Mouse (Mus musculus) midbrain, embryonic 12.5 days (tissue): Measurements from ENCODE around the gene Hoxb6. TPM values are rescaled to one million over a fixed set of nuclear protein-coding genes. Genes with fewer than 3 reads are reported as not detected.

Experiments
- ATAC-seq: fragments of 200-750 bp; cut with Nextera tagmentation; 2 replicates; pipeline ENCODE4 v1.8.0; 2017; ENCODE audit warnings: low read depth, moderate TSS enrichment, moderate library complexity; ENCODE audit not compliant: low FRiP score
- H3K27ac ChIP-seq: fragments of 300-500 bp; sonication (generic); replicated peaks from 2 replicates; pipeline ENCODE4 v1.5.1; 2016; ENCODE audit warnings: mild to moderate bottlenecking
- H3K27me3 ChIP-seq: fragments of 300-500 bp; sonication (generic); 2 replicates; pipeline ENCODE4 v1.6.1; 2016; ENCODE audit warnings: mild to moderate bottlenecking
- H3K36me3 ChIP-seq: fragments of 300-500 bp; sonication (generic); 2 replicates; pipeline ENCODE4 v1.6.1; 2016
- H3K4me1 ChIP-seq: fragments of 300-500 bp; sonication (generic); 2 replicates; pipeline ENCODE4 v1.6.1; 2016
- H3K4me2 ChIP-seq: fragments of 300-500 bp; sonication (generic); replicated peaks from 2 replicates; pipeline ENCODE4 v1.6.1; 2016; ENCODE audit warnings: mild to moderate bottlenecking, moderate library complexity
- H3K4me3 ChIP-seq: fragments of 300-500 bp; sonication (generic); 2 replicates; pipeline ENCODE4 v1.5.1; 2016; ENCODE audit warnings: mild to moderate bottlenecking
- H3K9ac ChIP-seq: fragments of 300-500 bp; sonication (generic); replicated peaks from 2 replicates; pipeline ENCODE4 v1.6.1; 2016; ENCODE audit warnings: mild to moderate bottlenecking, moderate library complexity
- H3K9me3 ChIP-seq: fragments of 300-500 bp; sonication (generic); 2 replicates; pipeline ENCODE4 v1.6.1; 2016; ENCODE audit warnings: mild to moderate bottlenecking
- WGBS: fragments of 180-500 bp; shearing (Covaris S2); methylation state at CpG from one replicate; pipeline ENCODE4 v1.1.7; 2016; 5-methylcytosine and 5-hydroxymethylcytosine counted together
- polyA plus RNA-seq: library from polyadenylated mRNA; unstranded; fragments of >200 nt; fragmentation: Nextera tagmentation; extraction: Ambion mirVana; gene quantifications from 2 replicates; pipeline ENCODE4 v1.2.1, GENCODE M21; 2016

Gene Hoxb6
- polyA plus RNA-seq, 1 experiment from 2014 or later: not detected

DNA sequence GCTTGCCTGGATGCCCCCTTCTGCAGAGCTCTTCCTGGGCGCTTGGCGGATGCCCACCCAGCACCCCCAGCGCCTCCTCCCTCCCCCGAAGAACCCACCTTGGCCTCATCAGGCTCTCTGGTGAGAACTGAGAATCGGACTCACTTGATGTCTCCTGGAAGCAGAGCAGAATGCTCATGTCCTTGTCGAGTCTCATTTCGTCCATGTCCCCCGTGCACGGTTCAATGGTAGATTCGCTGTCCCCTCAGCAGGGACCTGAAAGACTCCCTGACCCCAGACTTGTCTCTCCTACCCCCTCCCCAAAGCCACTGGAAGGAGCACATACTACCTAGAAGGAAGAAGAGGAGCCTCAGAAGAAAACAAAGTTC is 8.8 kb downstream of the Hoxb6 start:
- H3K4me1 ChIP-seq: peaks cover 12% of the 10 kb centered on the region; the same call in 1 of the 2 replicates
- H3K27ac ChIP-seq: no peak overlapping the region
- no peak for ATAC-seq
- WGBS: 2% methylated on average over 10 of the region's 10 CpGs
- H3K9me3 ChIP-seq: no peaks in the 10 kb centered on the region
- no peak overlapping the region for H3K4me2 ChIP-seq
- no peak overlapping the region for H3K9ac ChIP-seq
- H3K36me3 ChIP-seq: no peaks in the 10 kb centered on the region
- peaks cover 100% of the 10 kb centered on the region for H3K27me3 ChIP-seq
- H3K4me3 ChIP-seq: no peak overlapping the region

DNA sequence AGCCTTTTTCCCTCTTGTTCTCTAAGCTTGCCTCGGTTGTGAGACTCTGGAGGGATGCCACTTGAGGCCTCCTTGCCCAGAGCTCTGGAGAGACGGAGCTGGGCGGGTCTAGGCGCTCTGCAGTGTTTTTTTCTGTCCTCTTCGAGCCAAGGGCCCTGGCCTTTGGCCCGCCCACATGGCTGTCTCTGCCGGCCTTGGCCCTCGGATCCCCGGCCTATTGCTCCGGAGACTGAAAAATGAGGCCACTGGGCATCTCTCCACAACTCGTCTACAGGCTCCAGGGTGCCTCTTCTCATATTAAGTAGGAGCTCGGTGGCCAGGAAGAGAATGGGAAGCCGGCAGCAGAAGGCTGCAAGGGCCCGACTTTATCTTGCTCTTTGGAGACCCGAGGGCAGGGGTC is 9.6 kb downstream of the Hoxb6 start:
- 1% methylated on average over 15 of the region's 15 CpGs for WGBS
- Histone ChIP-seq H3K27ac (no peak overlapping the region), H3K4me3 (no peak overlapping the region), H3K27me3 (peaks cover 100% of the 10 kb centered on the region), H3K9me3 (no peaks in the 10 kb centered on the region), H3K4me1 (peaks cover 12% of the 10 kb centered on the region; the same call in 1 of the 2 replicates), H3K36me3 (no peaks in the 10 kb centered on the region), H3K9ac (no peak overlapping the region), H3K4me2 (no peak overlapping the region)
- no peak for ATAC-seq

DNA sequence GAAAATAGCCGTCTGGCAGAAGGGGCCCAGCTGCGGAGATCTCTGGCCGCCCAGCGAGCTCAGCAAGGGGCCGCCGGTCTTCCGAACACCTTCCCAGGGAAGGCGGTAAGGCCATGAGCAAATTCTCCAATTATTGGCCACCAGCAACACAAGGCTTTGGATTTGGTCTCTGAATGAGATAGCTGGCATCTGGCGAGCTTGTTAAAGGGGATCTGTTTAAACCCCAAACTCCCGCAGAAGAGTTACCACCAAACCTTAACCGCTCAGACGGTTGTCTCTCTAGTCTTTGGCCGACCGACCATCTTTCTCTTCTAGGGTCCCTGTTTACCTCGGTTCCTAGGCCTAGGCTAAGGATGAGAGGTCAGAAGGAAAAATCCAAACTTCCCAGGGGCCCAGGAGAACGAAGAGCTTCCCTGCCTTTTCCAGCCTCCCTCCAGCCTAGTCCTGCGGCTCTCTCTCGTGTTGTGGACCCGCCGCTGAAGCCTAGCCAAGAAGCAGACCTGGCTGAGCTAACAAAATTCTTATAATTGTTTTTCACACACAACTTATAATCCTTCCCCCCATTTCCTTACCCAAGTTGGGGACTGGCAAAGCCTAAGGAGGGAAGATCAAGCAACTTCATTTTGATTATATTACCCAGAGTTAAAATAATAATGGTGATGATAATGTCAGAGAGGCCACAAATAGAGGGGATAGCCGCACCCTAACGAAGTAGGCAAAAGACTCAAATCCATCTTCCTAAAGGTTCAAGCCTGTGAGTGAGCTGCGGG is 10.3 kb downstream of the Hoxb6 start:
- H3K4me1 ChIP-seq: peaks cover 12% of the 10 kb centered on the region; the same call in 1 of the 2 replicates
- H3K9ac ChIP-seq: no peak overlapping the region
- no peak overlapping the region for H3K4me3 ChIP-seq
- no peak for ATAC-seq
- H3K27me3 ChIP-seq: peaks cover 100% of the 10 kb centered on the region
- H3K4me2 ChIP-seq: 0 out of 2 replicates have a peak overlapping the region, but pooled peaks have one; percentile 7
- 3% methylated on average over 23 of the region's 23 CpGs for WGBS
- no peak overlapping the region for H3K27ac ChIP-seq
- H3K36me3 ChIP-seq: no peaks in the 10 kb centered on the region
- no peaks in the 10 kb centered on the region for H3K9me3 ChIP-seq

DNA sequence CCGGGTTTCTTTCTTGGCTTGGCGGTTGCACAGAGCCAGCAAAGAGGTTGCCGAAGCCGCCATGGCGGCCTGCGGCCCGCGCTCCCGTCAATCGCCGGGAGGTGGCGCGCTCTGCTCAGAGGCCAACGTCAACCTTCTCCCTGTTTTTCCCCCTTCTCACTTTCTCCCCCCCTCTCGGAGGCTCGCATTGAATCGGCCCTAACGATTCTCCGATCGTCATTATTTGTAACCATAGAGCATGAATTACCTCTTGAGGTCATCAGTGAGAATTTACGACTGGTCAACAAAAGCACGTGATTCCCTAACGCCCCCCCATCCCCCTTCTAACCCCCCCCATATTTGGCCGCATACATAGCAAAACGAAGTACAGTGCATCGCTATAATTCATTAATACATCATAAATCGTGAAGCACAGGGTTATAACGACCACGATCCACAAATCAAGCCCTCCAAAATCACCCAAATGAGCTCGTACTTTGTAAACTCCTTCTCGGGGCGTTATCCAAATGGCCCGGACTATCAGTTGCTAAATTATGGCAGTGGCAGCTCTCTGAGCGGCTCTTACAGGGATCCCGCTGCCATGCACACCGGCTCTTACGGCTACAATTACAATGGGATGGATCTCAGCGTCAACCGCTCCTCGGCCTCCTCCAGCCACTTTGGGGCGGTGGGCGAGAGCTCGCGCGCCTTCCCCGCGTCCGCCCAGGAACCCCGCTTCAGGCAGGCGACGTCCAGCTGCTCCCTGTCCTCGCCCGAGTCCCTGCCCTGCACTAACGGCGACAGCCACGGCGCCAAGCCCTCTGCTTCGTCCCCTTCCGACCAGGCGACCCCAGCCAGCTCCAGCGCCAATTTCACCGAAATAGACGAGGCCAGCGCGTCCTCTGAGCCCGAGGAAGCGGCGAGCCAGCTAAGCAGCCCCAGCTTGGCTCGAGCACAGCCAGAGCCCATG is 11.1 kb downstream of the Hoxb6 start, which contains the start of gene Hoxb5:
Hoxb5 (plus strand) TSS at position 186 of the 949 bp plus-strand sequence.
- Histone ChIP-seq H3K4me3 (0 out of 2 replicates have a peak within 1 kb of the TSS, but pooled peaks have one; percentile 7), H3K9ac (no peak within 1 kb of the TSS), H3K27ac (no peak within 1 kb of the TSS), H3K27me3 (peaks cover 100% of the 10 kb centered on the region), H3K4me1 (peaks cover 12% of the 10 kb centered on the region; the same call in 1 of the 2 replicates), H3K9me3 (no peaks in the 10 kb centered on the region), H3K4me2 (0 out of 2 replicates have a peak within 1 kb of the TSS, but pooled peaks have one; percentile 7), H3K36me3 (no peaks in the 10 kb centered on the region)
- WGBS: 1% methylated on average over 67 of the region's 69 CpGs
- no peak for ATAC-seq

DNA sequence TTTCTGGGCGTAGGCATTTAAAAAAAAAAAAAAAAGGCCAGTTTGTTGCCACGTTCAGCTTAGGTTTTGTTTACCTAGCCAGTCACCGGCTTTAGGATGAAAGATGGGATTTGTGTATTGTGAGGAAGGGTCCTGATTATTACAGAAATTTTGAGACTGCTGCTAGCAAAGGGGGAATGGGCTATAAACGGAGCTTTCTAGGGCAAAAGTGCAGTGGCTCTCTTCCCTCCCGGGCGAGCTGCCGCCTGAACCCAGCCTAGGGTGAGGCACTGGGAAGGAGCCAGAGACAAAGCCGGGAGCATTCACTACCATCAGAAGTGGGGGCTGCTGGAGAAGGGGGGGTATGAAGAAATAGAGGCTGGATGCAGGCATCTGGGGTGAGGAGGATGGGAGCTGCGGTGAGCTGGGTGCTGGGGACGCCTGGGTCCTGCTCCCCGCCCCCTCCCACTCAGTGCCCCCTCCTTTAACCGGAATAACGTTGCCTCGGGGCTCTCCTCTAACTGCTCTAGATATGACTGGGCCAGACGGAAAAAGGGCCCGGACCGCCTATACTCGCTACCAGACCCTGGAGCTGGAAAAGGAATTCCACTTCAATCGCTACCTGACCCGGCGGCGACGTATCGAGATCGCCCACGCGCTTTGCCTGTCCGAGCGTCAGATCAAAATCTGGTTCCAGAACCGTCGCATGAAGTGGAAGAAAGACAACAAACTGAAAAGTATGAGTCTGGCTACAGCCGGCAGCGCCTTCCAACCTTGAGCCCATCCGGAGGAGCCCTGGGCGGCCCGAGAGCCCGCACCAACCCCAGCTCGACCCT is 12.3 kb downstream of the Hoxb6 start:
- Histone ChIP-seq H3K9me3 (no peaks in the 10 kb centered on the region), H3K36me3 (no peaks in the 10 kb centered on the region), H3K4me3 (no peak overlapping the region), H3K27ac (no peak overlapping the region), H3K4me2 (no peak overlapping the region), H3K9ac (no peak overlapping the region), H3K4me1 (peaks cover 12% of the 10 kb centered on the region; the same call in 1 of the 2 replicates), H3K27me3 (peaks cover 100% of the 10 kb centered on the region)
- ATAC-seq: no peak
- WGBS: under 1% methylated on average over 38 of the region's 38 CpGs

DNA sequence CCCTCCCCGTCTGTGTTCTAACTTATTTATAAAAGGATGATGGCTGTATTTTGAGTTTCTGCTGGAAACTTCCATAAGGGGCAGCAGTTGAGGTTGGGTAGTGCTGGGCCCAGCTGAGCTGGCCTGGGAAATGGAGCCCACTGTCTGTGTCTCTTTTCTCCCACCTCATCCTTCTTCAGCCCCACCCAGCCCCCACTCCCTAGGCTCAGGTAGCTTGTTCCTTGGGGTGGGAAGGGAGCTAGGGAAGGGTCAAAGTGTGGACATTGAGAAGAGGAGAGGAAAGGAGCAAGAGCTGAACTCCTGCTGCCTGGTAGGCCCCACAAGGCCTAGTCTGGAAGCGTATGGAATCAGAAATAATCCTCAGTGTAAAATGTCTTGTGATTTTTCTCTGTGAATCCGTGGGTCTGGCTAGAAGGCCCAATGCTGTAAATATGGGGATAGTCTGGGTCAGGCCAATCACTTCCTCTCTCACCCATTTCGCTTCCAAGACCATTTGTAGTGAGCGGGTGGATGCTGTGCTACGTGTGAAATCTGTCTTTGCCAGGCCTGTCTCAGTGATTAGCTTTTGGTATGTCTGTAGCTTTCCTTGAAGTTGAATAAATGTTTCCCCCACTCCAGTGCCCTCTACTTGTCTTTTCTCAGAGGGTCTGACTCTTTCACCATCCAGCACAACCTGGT is 13.4 kb downstream of the Hoxb6 start:
- ATAC-seq: no peak
- H3K4me2 ChIP-seq: no peak overlapping the region
- H3K4me3 ChIP-seq: no peak overlapping the region
- H3K9me3 ChIP-seq: no peaks in the 10 kb centered on the region
- 10% methylated on average over 6 of the region's 6 CpGs for WGBS
- no peak overlapping the region for H3K27ac ChIP-seq
- peaks cover 9% of the 10 kb centered on the region; the same call in 1 of the 2 replicates for H3K4me1 ChIP-seq
- no peaks in the 10 kb centered on the region for H3K36me3 ChIP-seq
- H3K27me3 ChIP-seq: peaks cover 100% of the 10 kb centered on the region
- no peak overlapping the region for H3K9ac ChIP-seq

DNA sequence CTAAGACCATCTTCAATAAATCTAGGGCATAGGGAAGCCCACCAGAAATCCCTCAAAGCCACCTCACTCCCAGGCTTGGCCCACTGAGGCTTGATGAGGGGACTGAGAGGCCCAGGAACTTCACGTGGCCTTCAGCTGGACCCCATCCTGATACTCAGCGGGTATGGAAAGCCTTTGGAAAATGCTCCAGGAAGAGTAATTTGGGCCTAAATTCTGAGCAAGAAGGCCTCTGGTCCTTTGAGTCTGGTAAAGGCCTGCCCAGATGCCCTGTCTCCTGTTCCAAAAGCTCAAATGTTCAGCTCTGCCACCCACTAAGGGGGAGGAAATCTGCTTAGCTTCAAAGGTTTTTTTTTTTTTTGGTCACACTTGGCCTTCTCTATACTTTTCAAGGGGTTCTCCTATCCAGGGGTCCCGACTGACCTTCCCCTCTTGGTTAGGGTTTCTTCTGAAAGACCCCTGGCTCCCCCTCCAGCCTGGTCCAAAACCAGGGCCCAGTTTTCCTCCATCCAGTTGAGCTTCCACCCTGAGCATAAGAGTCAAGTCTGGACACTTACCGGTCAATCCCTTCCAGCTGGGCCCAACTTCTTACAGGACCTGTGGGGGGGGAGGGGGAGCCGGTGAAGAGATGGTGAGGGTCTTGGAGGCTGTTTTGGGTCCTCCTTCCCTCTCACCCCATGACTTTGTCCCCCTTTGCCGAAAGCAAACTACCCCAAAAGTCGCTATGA is 14.1 kb downstream of the Hoxb6 start:
- Histone ChIP-seq H3K9ac (no peak overlapping the region), H3K36me3 (no peaks in the 10 kb centered on the region), H3K4me3 (no peak overlapping the region), H3K4me2 (no peak overlapping the region), H3K27ac (no peak overlapping the region), H3K4me1 (peaks cover 9% of the 10 kb centered on the region; the same call in 1 of the 2 replicates), H3K27me3 (peaks cover 100% of the 10 kb centered on the region), H3K9me3 (no peaks in the 10 kb centered on the region)
- no peak for ATAC-seq
- 3% methylated on average over 7 of the region's 7 CpGs for WGBS

DNA sequence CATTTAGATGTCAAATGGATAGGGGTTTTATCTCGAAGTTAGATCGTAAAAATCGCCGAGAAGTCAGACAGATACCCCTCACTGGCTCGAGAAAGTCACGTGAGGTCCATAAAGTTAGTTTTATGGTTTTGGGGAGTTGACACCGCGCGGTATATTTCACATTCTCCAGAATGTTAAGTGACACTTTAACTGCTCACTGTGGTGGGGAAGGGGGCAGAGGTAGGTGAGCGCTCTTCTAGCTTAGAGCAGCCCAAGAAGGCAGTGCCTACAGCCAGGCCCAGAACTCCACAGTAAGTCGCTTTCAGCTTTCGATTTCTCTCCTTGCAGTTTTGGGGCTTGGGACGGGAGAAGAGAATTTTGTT is 14.6 kb downstream of the Hoxb6 start:
- 4% methylated on average over 13 of the region's 13 CpGs for WGBS
- Histone ChIP-seq H3K4me2 (no peak overlapping the region), H3K27ac (no peak overlapping the region), H3K9me3 (no peaks in the 10 kb centered on the region), H3K36me3 (no peaks in the 10 kb centered on the region), H3K4me3 (no peak overlapping the region), H3K4me1 (peaks cover 9% of the 10 kb centered on the region; the same call in 1 of the 2 replicates), H3K9ac (no peak overlapping the region), H3K27me3 (peaks cover 100% of the 10 kb centered on the region)
- ATAC-seq: no peak

DNA sequence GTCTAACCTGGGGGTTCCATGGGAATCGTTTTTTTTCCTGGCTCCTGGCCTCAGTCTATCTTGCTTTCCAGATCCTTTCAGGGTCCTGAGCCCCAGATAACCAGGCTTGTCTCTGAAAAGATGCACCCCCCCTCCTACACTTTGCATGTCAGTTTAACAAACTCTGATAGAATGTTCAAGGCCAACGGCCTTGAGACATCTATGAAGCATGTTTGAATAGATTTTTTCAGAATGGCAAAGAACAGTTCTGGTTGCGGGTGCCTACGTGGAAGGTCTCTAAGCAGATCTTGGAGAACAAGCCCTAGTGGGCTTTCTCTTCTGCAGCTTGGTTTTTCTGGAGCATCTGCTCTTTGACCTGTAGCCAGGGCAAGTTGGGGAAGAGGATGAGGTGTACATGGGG is 16.5 kb downstream of the Hoxb6 start:
- no peaks in the 10 kb centered on the region for H3K9me3 ChIP-seq
- H3K27me3 ChIP-seq: peaks cover 100% of the 10 kb centered on the region
- no peak overlapping the region for H3K27ac ChIP-seq
- no peak for ATAC-seq
- no peak overlapping the region for H3K4me2 ChIP-seq
- no peak overlapping the region for H3K9ac ChIP-seq
- no peak overlapping the region for H3K4me3 ChIP-seq
- H3K4me1 ChIP-seq: peaks cover 4% of the 10 kb centered on the region; the same call in 1 of the 2 replicates
- no peaks in the 10 kb centered on the region for H3K36me3 ChIP-seq
- 7% methylated on average over 4 of the region's 4 CpGs for WGBS

DNA sequence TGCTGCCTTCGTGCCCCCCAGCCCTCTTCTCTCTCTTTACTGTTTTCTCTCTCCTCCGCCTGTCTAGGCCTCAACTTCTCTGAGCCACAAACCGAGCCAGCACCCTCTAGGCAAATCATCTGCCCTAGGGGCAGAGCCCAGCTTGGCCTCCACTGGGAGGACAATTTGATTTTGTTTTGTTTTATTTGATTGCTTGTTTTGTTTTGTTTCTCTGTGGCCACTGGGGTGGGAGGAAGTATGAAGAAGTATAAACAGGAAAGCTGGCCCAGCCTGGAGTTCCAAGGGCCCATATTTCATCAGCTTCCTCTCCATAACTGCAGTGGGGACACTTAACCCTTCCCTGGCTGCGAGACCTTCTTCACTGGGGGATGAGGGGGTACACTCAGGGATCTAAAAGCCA is 17.0 kb downstream of the Hoxb6 start:
- H3K9ac ChIP-seq: no peak overlapping the region
- peaks cover 3% of the 10 kb centered on the region; the same call in 1 of the 2 replicates for H3K4me1 ChIP-seq
- no peak overlapping the region for H3K4me3 ChIP-seq
- H3K27ac ChIP-seq: no peak overlapping the region
- no peaks in the 10 kb centered on the region for H3K9me3 ChIP-seq
- peaks cover 100% of the 10 kb centered on the region for H3K27me3 ChIP-seq
- WGBS: 12% methylated on average over 4 of the region's 4 CpGs
- no peaks in the 10 kb centered on the region for H3K36me3 ChIP-seq
- ATAC-seq: no peak
- no peak overlapping the region for H3K4me2 ChIP-seq
